Mouse (Mus musculus) lung, postnatal 0 days (tissue): ENCODE results near the gene Grb14.

Experiments used
- CTCF ChIP-seq: IDR thresholded peaks from 2 replicates; pipeline ENCODE4 v1.5.1; 2016; ENCODE audit warnings: antibody characterized with exemption, mild to moderate bottlenecking
- EP300 ChIP-seq: IDR thresholded peaks from 2 replicates; pipeline ENCODE4 v1.6.1; 2016; ENCODE audit warnings: antibody characterized with exemption, mild to moderate bottlenecking, control low read depth

GRCm38 (mm10) chr2:64878275-64878674, 146.5 kb downstream of the Grb14 start:
- no peak for TF ChIP-seq CTCF
- no peak for TF ChIP-seq EP300
